Mouse (Mus musculus) liver, embryonic 16.5 days (tissue): ENCODE measurements around the gene Gm3238. TPM values are rescaled to one million over a fixed set of nuclear protein-coding genes. Genes with fewer than 3 reads are reported as not detected.
"Not testable (repeated sequence)": the region's sequence is repeated elsewhere in the genome, so short reads cannot be mapped to it uniquely, and the experiment has no call there.

ENCODE experiments used
- ATAC-seq: fragments of 200-750 bp; cut with Nextera tagmentation; 2 replicates; pipeline ENCODE4 v1.8.0; 2017; ENCODE audit warnings: low read depth, mild to moderate bottlenecking, moderate number of reproducible peaks, moderate library complexity
- H3K27ac ChIP-seq: fragments of 300-500 bp; sonication (generic); 2 replicates; pipeline ENCODE4 v1.5.1; 2014; ENCODE audit warnings: mild to moderate bottlenecking, low read length
- H3K27me3 ChIP-seq: fragments of 300-500 bp; sonication (generic); 2 replicates; pipeline ENCODE4 v1.6.1; 2014; ENCODE audit warnings: low read depth, low read length, mixed read lengths; ENCODE audit not compliant: control insufficient read depth, insufficient read depth
- H3K36me3 ChIP-seq: fragments of 300-500 bp; sonication (generic); 2 replicates; pipeline ENCODE4 v1.6.1; 2014; ENCODE audit warnings: mild to moderate bottlenecking; ENCODE audit not compliant: control insufficient read depth, insufficient read depth
- H3K4me1 ChIP-seq: fragments of 300-500 bp; sonication (generic); 2 replicates; pipeline ENCODE4 v1.6.1; 2014; ENCODE audit warnings: low read depth, low read length, mixed read lengths; ENCODE audit not compliant: control insufficient read depth
- H3K4me2 ChIP-seq: fragments of 300-500 bp; sonication (generic); 2 replicates; pipeline ENCODE4 v1.6.1; 2014; ENCODE audit warnings: low read depth, low read length, mixed read lengths
- H3K4me3 ChIP-seq: fragments of 300-500 bp; sonication (generic); 2 replicates; pipeline ENCODE4 v1.5.1; 2014; ENCODE audit warnings: low read depth, mild to moderate bottlenecking, low read length
- H3K9ac ChIP-seq: fragments of 300-500 bp; sonication (generic); 2 replicates; pipeline ENCODE4 v1.6.1; 2014; ENCODE audit warnings: low read depth, low read length
- H3K9me3 ChIP-seq: fragments of 300-500 bp; sonication (generic); replicated peaks from 2 replicates; pipeline ENCODE4 v1.6.1; 2016; ENCODE audit warnings: low read length; ENCODE audit not compliant: control insufficient read depth
- WGBS: fragments of 180-500 bp; shearing (Covaris S2); extraction: QIAGEN DNeasy Blood & Tissue Kit; methylation state at CpG from one replicate; pipeline ENCODE4 v1.1.7; 2014; ENCODE audit not compliant: insufficient replicate concordance; 5-methylcytosine and 5-hydroxymethylcytosine counted together
- polyA plus RNA-seq: library from polyadenylated mRNA; unstranded; fragments of >200 nt; fragmentation: Nextera tagmentation; extraction: Ambion mirVana; gene quantifications from 2 replicates; pipeline ENCODE4 v1.2.1, GENCODE M21; 2015

The Gm3238 gene
- polyA plus RNA-seq, 1 experiment from 2014 or later = not detected

- H3K36me3 ChIP-seq = no peaks in the 10 kb centered on the region
- no peak for ATAC-seq
- H3K9me3 ChIP-seq = no peaks in the 10 kb centered on the region
- no peak overlapping the region for H3K4me2 ChIP-seq
- no peak overlapping the region for H3K4me3 ChIP-seq
- H3K4me1 ChIP-seq = no peaks in the 10 kb centered on the region
- H3K9ac ChIP-seq = no peak overlapping the region
- 29% methylated on average over 3 of the region's 3 CpGs for WGBS
- H3K27me3 ChIP-seq = no peaks in the 10 kb centered on the region
- no peak overlapping the region for H3K27ac ChIP-seq
Observed at GRCm38 (mm10) chr10:77797677-77798076, 26.6 kb upstream of the Gm3238 start.

DNA sequence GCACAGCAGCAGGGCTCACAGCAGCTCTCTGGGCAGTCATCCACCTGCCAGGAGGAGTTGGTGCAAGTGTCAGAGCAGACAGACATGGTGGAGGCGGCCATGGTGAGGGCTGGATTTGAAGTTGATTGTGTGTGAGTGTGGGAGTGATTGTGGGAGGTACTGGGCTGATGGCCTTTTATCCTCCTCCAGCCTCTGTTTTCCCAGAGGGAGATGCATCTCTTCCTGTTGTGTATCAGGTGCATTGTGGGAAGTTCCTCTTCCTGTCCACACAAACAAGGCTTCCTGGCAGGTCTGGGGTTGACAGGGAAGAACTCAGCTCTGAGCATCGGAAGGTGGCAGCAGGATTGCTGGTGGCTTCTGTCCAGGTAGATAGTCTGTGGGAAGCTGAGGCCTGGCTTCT is 23.9 kb upstream of the Gm3238 start, which contains the start of gene Gm9639:
TSS of gene Gm9639 (minus strand) at position 101 of the 400 bp plus-strand sequence.
- Histone ChIP-seq H3K4me1 (no peaks in the 10 kb centered on the region), H3K27ac (no peak within 1 kb of the TSS), H3K36me3 (no peaks in the 10 kb centered on the region), H3K4me3 (no peak within 1 kb of the TSS), H3K9me3 (no peaks in the 10 kb centered on the region), H3K9ac (no peak within 1 kb of the TSS), H3K27me3 (no peaks in the 10 kb centered on the region), H3K4me2 (no peak within 1 kb of the TSS)
- WGBS = 38% methylated on average over 2 of the region's 2 CpGs
- no peak for ATAC-seq

DNA sequence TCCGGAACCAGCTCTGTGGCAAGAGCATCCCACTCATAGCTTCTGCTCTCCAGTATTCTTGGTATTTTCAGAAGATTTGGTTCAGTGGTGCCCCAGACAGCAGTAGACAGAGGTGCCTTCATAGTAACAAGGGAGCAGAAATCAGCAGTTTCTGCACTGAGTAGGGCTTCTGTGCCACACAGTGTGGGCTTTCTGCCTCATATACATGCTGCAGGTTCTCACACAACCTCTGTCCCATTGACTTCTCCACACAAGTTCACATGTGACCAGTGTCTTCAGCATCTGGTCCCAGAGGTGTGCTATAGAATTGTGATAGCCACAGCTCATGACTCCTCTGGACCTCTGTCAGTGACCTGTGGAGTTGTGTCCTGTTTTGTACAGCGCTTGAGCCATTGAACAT is 17.5 kb upstream of the Gm3238 start:
- Histone ChIP-seq H3K9ac (no peak overlapping the region), H3K9me3 (no peaks in the 10 kb centered on the region), H3K4me1 (no peaks in the 10 kb centered on the region), H3K27me3 (no peaks in the 10 kb centered on the region), H3K36me3 (no peaks in the 10 kb centered on the region), H3K4me3 (no peak overlapping the region), H3K4me2 (no peak overlapping the region), H3K27ac (no peak overlapping the region)
- WGBS = 47% methylated on average over 2 of the region's 2 CpGs
- no peak for ATAC-seq

DNA sequence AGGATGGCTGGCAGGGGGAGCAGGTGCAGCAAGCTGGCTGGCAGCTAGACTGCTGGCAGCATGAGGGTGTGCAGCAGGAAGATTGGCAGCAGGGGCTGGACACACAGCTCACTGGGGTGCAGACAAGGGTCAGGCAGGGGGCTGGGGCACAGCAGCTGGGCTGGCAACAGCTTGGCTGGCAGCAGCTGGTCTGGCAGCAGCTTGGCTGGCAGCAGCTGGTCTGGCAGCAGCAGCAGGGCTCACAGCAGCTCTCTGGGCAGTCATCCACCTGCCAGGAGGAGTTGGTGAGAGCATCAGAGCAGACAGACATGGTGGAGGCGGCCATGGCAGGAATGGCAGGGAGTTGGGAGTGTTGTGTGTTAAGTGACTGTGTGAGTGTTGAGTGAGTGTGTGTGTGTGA is 16.8 kb upstream of the Gm3238 start, which contains the start of gene Gm7137:
TSS of gene Gm7137 (minus strand) at position 325 of the 400 bp plus-strand sequence.
- H3K27ac ChIP-seq, H3K4me3 ChIP-seq, H3K4me2 ChIP-seq, H3K36me3 ChIP-seq, H3K9me3 ChIP-seq, H3K4me1 ChIP-seq, H3K27me3 ChIP-seq, H3K9ac ChIP-seq, ATAC-seq: not testable (repeated sequence)
- no CpG with 5 or more reads among the region's 1 CpGs for WGBS

GRCm38 (mm10) chr10:77783396-77783795 is 12.3 kb upstream of the Gm3238 start:
- not testable (repeated sequence) for H3K4me1 ChIP-seq, H3K4me2 ChIP-seq, H3K36me3 ChIP-seq, H3K27ac ChIP-seq, H3K9me3 ChIP-seq, H3K4me3 ChIP-seq, ATAC-seq, H3K9ac ChIP-seq, H3K27me3 ChIP-seq
- 45% methylated on average over 1 of the region's 3 CpGs for WGBS

- not testable (repeated sequence) for H3K27me3 ChIP-seq, H3K9ac ChIP-seq, H3K9me3 ChIP-seq, H3K4me3 ChIP-seq, H3K27ac ChIP-seq, H3K36me3 ChIP-seq, H3K4me1 ChIP-seq, H3K4me2 ChIP-seq, ATAC-seq
- 50% methylated on average over 1 of the region's 1 CpGs for WGBS
Observed at GRCm38 (mm10) chr10:77782442-77782841, 11.3 kb upstream of the Gm3238 start, which contains the start of gene Gm3250. Gene Gm3250, minus strand, starts transcription at chr10:77782542.

DNA sequence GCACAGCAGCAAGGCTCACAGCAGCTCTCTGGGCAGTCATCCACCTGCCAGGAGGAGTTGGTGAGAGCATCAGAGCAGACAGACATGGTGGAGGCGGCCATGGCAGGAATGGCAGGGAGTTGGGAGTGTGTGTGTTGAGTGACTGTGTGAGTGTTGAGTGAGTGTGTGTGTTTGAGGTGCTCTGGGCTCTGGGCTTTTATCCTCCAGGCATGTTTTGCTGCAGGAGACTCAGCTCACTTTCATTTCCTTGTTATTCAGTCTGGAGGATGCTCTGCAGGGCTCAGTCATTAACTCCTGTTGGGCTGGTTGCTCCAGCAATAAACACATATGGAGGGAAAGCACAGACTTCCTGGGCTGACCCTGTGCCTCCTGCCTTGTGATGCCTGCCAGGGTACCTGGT is 5.7 kb upstream of the Gm3238 start, which contains the start of gene Gm7138:
TSS of gene Gm7138 (minus strand) at position 101 of the 400 bp plus-strand sequence.
- not testable (repeated sequence) for H3K4me1 ChIP-seq, H3K36me3 ChIP-seq, H3K27me3 ChIP-seq, H3K9me3 ChIP-seq, H3K4me3 ChIP-seq, H3K9ac ChIP-seq, H3K27ac ChIP-seq, ATAC-seq, H3K4me2 ChIP-seq
- WGBS = 57% methylated on average over 1 of the region's 1 CpGs

DNA sequence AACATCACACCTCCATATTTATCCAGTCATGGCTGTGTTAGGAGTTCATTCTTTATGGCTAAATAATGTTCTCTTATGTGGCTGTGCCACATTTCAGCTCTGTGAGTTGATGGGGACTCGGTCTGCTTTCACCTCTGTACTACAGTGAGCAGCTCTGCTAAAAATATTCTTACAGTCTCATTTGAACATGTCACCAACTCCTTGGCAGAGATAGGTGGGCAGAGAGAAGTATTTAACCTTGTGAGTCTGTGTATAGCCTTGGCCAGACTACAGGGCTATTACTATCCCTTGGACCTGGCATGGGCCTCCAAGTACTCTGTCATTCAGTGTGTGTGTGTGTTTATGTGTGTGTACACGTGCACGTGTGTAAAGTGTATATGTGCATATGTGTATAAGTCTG is 1.0 kb upstream of the Gm3238 start:
- H3K9ac ChIP-seq, H3K4me2 ChIP-seq, H3K4me3 ChIP-seq, H3K27ac ChIP-seq, ATAC-seq, H3K27me3 ChIP-seq, H3K36me3 ChIP-seq, H3K9me3 ChIP-seq, H3K4me1 ChIP-seq: not testable (repeated sequence)
- WGBS = 50% methylated on average over 1 of the region's 3 CpGs

- H3K9me3 ChIP-seq = no peaks in the 10 kb centered on the region
- H3K27ac ChIP-seq = no peak overlapping the region
- 67% methylated on average over 1 of the region's 1 CpGs for WGBS
- H3K4me1 ChIP-seq = no peaks in the 10 kb centered on the region
- H3K27me3 ChIP-seq = no peaks in the 10 kb centered on the region
- no peaks in the 10 kb centered on the region for H3K36me3 ChIP-seq
- no peak for ATAC-seq
- no peak overlapping the region for H3K9ac ChIP-seq
- H3K4me3 ChIP-seq = no peak overlapping the region
- H3K4me2 ChIP-seq = no peak overlapping the region
Observed at GRCm38 (mm10) chr10:77769727-77770126, 1.4 kb downstream of the Gm3238 start.
